Mouse (Mus musculus) gastrocnemius, postnatal 10 days (tissue): ENCODE measurements around the gene Slc7a5. TPM values are rescaled to one million over a fixed set of nuclear protein-coding genes. Genes with fewer than 3 reads are reported as not detected.

Source experiments
- DNase-seq: peaks from one replicate; pipeline ENCODE4 v3.0.0; 2021; ENCODE audit warnings: mixed read lengths
- long read RNA-seq, 2 experiments: library from polyadenylated mRNA; stranded (forward); transcript quantifications; one replicate each; pipeline ENCODE4 v2.0.0; 2021
- total RNA-seq, 2 experiments: library from RNA; stranded (reverse); gene quantifications; 2 replicates each; pipeline ENCODE4 v1.2.3; 2021

The Slc7a5 gene
- 10 to 100 TPM in 1 of 2 experiments, 1 to 10 TPM in 1; 8.1 to 10.7 TPM for total RNA-seq
- long read RNA-seq, experiment 1, transcript Slc7a5-201 (10 exons, 3,517 nt): major isoform, 19 of 21 reads
- long read RNA-seq, experiment 1, partial matches to known transcripts: 1 of 21 reads
- long read RNA-seq, experiment 1, other reads (novel, unspliced or antisense): 1 of 21 reads
- long read RNA-seq, experiment 2, transcript Slc7a5-201 (10 exons, 3,517 nt): major isoform, 9 of 10 reads
- long read RNA-seq, experiment 2, partial matches to known transcripts: 1 of 10 reads
- long read RNA-seq, experiment 2, other reads (novel, unspliced or antisense): 0 of 10 reads

GRCm38 (mm10) chr8:121907587-121908248, at the start of gene Slc7a5:
Gene Slc7a5 (minus strand): TSS chr8:121907694.
- DNase-seq: peak; percentile 98

DNA sequence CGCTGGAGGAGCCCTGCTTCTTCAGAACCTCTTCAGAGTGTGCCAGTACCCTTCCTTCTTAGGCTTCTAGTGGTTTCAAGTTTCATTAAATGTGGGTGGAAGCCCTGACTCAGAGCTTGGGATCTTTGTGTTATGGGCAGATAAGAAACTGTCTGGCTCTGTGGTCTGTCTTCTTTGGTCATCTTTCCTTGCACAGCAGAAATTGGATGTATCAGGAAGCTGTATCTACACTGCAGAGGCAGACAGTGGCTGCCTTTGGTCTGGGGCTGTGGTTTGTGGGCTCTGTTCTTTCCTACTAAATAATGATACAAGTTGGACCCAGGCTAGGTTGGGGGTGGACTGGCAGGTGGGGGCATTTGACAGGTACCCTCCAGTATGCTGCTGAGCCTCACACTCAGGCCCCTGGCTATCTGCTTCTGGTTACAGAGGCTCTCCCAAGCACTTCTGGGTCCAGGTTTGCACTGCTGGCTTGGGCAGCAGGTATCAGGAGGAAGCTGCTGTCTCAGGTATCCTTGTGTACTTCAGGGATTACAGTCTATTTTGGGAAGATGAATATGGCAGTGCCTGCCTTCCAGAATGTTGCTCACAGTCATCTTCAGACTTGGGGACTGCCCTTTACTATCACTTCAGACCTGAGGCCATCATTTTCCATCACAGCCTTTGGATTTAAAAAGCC, 48.5 kb upstream of the Slc7a5 start:
- no peak for DNase-seq

DNA sequence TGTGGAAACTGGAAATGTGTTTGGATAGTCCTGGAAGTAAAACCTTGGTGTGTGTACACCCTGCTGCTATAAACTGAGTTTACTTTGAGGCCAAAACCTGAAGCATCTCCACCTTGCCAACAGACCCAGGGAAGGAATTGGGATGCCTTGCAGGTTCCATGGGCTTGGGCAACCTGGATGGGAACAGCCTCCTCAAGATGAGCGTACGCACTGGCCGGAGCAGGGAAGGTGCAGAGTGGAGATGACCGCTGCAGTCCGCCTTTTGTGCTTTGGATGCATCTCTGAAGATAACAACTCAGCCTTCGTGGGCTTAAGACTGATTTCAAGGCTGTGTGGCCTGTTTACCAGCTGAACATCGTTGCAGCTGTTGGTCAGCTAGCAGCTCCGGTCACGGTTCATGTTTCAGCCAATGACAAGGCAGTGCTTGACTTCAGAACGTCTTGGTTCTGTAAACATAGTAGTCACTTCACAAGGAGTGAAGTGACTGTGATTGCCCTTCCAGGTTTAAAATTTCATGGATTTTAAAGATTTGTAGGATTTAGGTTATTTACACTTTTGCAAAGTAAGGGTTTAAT, 47.6 kb upstream of the Slc7a5 start:
- DNase-seq: no peak

- DNase-seq: no peak
Measured at GRCm38 (mm10) chr8:121953821-121954545, 46.5 kb upstream of the Slc7a5 start.

DNA sequence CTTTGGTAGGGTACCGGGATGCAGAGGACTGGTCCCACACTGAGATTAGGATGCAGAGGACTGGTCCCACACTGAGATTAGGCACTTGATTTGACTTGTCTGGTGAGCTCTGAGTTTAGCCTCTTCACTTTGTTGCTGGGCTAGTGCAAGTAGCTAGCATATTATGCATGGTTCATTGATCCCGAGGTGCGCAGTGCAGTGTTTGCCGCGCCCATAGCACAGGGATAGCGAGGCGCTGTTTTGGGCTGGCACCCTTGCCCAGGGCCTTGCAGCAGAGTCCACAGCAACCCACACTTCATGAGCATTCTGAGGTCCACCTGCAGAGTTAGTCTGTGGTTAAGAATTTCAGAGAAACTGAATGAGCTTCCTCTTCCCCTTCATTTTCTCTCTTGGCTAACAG, 45.3 kb upstream of the Slc7a5 start:
- DNase-seq: no peak

GRCm38 (mm10) chr8:121952122-121952521, 44.6 kb upstream of the Slc7a5 start:
- DNase-seq: no peak

DNA sequence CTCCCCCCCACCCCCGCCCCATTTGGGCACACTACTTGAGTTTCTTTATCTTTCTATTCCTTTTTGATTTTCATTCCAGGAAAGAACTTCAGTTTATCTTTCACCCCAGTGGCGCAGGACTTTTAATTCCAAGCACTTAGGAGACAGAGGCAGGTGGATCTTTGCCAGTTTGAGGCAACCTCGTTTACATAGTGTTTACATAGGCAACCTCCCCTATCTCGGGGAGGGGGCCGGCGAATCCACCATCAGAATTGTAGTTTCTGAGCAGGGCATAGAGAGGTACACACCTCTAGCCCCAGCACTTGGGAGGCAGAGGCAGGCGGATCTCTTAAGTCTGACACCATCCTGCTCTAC, 44.1 kb upstream of the Slc7a5 start:
- DNase-seq: no peak

GRCm38 (mm10) chr8:121950749-121951655, 43.5 kb upstream of the Slc7a5 start:
- DNase-seq: peak; percentile 86

DNA sequence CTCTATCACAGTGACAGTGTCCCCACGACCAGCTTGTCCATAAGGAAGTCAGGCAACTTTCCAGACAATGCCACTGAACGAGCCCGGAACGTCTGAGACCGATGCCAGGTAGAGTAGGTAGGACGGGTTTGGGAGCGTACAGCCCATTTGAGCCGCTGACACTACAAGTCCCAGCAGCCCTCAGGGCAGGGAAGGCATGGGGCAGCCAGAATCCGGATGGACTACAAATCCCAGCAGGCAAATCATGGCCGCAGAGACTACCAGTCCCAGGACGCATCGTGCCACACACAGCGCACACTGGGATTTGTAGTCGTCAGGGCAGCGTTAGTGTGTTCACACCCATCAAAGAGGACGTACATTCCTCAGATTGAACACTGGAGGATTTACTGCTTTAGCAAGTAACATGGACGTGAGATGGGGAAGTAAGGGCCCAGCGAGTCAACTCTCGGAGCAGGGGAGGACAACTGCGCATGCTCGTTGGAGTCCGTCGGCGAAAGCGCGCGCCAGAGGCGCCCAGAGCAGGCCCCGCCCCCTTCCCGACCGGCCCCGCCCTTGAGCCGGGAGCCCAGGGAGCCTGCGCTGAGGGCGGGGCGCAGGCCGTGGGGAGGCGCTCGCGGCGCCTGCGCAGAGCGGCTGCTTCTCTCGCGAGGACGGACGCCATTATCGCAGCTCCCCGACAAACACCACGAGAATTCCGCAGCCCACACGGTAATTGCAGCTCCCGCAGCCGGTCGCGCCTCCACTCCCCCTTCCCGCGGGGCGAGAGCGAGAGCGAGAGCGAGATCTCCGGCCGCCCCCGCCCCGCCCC, 42.7 kb upstream of the Slc7a5 start:
- DNase-seq: peak; percentile 99

- no peak for DNase-seq
Measured at GRCm38 (mm10) chr8:121949222-121949800, 41.8 kb upstream of the Slc7a5 start, which contains the start of gene Banp. Gene Banp (plus strand): TSS chr8:121949750.

DNA sequence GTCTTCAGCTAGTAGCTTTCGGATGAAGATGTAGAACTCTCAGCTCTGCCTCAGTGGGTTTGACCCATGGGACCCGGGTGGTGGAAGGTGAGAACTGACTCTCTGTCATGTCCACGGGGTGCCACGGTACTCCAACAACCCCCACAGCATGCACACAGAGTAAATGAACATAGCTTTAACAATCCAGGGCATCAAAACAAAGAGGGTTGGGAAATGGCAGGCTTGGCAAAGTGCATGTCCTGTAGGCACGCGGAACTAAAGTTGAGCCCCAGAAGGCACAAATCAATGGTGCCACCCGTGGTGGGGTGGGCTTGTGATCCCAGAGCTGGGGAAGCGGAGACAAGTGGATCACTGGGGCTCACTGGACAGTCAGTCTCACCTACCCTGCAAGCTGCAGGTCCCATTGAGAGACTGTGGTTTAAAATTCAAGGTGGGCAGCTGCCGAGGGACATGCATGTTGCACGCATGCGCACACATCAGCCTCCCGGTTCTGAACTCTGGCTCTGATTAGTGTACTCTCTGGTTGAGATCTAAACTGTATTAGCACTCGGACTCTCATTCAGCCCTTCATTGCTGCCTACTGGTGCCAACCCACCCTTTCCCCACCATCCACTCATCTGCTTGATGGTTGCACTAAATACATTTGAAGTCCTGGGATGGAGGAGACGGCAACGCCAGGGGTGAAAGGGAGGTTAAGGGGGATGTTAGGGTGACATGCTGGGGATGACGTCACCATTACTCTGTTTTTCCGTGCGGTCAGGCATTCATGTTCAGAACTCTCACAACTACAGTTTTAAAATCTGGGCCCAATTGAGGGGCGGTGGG, 41.0 kb upstream of the Slc7a5 start:
- no peak for DNase-seq

DNA sequence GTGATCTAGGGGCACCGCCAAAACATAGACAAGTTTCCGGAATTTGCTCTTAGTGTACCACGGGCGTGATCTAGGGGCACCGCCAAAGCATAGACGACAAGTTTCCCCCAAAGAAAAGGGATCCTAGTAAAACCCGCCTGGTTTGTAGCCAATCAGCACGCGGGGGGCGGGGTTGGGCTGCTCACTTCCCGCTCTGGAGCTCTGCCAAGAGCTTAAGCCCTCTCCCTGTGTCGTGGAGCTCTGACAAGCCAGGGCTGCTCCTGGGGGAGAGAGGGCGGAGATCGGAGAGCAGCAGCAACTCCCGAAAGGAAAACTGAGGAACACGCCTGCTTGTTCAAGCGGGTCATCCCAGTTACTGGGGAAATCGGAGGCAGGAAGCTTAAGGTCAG, 40.3 kb upstream of the Slc7a5 start:
- DNase-seq: peak; percentile 90

- no peak for DNase-seq
Measured at GRCm38 (mm10) chr8:121947047-121947752, 39.7 kb upstream of the Slc7a5 start.

DNA sequence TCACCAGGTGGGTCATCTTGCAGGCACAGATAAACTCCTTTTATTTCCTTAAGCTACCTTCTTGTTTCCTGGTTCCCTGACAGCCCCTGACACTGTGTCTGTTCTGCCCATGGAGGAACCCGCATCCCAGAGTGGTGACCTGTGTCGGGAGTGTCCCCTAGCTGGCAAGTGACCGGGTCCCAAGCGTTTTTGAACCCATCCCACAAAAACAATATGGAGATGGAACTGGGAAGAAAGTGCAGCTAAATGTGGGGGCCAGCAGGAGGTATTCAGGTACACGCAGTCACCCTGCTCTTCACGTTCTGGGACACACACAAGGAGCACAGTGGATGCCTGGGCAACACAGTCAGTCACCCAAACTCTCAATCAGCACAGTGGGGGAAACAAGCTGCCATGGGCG, 38.9 kb upstream of the Slc7a5 start:
- DNase-seq: no peak

GRCm38 (mm10) chr8:121944831-121945230, 37.3 kb upstream of the Slc7a5 start, which contains the start of gene Car5a:
Gene Car5a (minus strand): TSS chr8:121944904.
- no peak for DNase-seq

DNA sequence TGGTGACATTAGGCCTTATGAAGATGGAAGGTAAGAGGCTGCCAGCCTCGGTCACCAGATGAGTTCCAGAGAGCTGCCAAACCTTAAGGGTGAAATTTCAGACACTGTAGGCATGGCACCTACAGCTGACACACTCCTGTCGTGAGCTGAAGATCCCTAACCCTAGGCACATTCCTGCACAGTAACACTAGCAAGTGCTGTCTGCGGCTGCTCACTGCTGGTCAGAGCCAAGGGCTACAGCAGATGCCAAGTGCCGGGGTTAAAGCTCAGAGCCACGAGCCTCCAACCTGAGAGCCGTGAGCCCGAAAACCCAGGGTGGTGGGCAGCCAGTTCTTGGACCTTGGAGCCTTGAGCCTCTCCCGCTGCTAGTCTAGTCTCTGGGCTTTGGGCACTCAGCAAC, 36.2 kb upstream of the Slc7a5 start:
- DNase-seq: no peak

DNA sequence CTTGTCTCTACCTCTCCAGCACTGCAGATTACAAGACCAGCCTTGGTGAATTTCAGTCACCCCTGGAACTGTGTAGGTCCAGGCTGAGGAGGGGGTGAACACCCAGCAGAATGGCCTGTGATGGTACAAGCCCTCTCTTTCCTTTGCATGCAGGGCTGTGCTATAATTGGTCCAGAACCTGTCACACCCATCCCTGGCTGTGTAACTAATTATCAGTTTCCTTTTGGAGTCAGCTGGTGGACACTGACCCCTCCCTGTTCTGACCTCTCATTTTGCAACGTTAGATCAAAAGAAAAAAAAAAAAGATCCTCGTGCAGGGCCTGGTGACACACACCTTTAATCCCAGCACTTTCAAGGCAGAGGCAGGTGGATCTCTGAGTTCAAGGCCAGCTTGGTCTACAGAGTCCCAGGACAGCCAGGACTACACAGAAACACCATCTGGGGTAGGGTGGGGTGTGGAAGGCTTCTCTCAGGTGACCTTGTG, 35.6 kb upstream of the Slc7a5 start:
- no peak for DNase-seq

DNA sequence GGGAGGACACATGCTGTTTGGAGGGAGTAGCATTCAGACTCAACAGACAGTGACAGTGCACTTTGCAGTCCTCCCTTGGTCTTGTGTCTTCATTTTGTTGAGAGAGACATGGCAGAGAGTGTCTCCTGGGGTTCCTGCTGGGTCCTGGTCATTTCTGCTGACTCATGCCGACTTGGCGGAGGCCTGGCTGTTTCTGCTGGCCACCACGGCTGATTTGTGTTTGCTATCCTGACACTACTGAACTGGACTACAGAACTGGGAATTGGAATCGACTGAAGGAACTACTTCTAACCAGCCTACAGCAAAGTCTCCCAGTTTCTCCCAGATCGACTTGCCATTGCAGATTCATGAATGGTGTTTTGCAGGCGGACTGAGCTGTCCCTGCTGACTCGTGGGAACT, 31.2 kb upstream of the Slc7a5 start:
- no peak for DNase-seq
